Mouse (Mus musculus): ENCODE data around the gene Tbc1d17.

Gene Tbc1d17

DNA sequence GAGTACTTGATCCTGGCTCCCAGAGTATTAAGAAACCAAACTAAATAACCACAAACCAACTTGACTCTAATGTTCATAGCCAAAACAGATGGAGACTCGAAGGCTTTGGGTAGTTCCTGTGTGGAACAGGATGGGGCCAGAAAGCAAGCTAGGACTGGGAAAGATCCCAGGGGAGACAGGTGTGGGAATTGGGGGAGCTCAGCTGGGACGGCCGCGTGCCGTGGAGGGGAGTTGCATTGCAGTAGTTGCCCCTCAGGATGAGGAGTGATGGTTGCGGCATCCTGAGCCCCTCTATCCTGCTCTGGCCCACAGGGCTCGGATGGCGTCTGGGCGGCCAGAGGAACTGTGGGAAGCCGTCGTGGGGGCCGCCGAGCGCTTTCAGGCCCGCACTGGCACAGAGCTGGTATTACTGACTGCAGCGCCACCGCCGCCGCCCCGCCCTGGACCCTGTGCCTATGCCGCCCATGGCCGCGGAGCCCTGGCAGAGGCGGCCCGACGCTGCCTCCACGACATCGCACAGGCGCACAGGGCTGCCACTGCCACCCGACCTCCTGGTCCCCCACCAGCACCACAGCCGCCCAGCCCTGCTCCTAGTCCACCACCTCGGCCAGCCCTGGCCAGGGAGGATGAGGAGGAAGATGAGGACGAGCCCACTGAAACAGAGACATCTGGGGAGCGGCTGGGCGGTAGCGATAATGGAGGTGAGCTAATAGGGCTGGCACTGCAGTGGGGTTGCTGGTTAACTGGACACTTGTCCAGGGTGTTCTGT is 3.6 kb upstream of the Tbc1d17 start:
- no peak for DNase-seq (ENCODE audit: low spot score)

DNA sequence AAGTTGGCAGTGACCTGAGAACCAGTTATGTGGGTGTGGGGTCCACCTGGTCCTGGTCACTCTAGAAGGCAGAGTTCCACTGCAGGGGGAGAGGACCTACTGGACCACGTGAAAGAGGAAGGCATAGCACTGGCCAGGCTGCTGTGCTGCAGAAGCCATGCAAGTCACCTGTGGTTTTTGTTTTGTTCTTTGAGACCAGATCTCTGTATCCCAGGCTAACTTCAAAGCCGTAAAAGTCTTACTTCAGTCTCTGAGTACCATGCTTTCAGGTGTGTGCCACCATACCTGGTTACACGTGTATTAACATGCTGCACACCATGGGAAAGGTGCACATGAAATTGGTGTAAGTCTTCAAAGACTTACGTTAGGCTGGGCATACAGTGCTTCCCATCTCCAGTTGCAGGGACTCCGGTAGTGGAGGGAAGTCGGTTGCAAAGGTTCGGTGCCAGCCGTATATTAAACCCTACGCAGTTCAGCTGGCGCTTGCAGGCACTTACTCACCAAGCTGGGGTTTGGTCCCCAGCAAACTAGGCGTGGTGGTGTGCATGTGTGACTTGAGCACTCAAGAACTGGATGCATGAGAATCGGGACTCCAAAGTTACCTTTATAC is 2.9 kb upstream of the Tbc1d17 start:
- DNase-seq (ENCODE audit: low spot score), result no peak

DNA sequence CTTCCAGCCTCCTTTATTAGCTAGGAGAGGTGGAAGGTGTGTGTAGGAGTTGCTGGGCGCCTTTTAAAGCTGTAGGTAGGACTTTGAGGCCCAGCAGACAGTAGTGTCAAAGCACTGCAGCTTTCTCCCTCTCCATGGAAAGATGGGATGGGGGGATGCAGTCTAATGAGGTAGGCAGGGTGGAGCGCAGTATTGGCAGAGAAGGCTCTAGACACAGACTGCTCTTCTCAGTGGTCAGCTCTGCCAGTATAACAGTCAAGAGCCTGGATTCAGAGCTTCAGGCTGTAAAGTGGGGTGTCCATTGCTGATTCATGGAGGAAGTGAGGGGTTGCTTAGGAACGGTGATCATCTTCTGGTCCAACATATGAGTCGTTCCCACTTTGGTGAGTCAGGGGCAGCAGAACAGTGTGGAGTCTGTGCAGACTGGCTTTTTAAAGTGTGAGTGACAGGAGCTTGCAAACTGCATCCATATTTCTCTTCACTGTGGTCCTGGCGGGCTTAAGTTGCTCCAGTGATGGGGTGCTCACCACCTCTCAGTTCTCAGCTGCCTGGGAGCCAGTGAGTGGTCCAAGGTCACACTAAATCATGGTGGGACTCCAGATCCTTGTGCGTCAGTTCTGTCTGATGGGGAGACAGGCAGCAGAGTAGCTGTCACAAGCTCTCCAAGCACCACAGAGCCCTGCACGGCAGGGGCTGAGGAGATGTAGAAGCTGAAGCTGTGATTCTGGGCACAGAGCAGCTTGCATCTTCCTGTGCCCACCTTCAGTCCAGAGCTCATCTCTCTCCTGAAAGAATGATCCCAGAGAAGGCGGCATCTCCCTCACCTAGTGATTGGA is 2.1 kb upstream of the Tbc1d17 start:
- DNase-seq (ENCODE audit: low spot score), result no peak

DNA sequence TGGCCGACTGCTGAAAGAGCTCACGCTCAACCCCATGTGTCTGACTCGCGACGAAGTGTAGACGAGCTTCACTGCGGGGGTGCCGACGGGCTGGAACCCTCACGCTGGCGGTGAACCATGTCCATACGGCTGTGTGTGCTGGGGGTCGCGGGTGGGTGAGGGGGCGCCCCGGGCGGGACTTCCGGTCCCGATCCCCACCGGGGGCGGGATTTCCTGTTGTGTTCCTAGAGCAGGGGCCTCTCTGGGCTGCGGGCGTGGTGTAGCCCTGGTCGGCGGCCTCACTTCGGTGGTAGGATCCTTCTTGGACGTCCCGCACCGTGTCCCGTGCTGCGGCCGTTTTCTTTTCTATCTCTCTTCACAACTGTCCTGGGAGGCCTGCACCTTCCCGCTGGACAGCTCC is 1.3 kb upstream of the Tbc1d17 start:
- no peak for DNase-seq (ENCODE audit: low spot score)

DNA sequence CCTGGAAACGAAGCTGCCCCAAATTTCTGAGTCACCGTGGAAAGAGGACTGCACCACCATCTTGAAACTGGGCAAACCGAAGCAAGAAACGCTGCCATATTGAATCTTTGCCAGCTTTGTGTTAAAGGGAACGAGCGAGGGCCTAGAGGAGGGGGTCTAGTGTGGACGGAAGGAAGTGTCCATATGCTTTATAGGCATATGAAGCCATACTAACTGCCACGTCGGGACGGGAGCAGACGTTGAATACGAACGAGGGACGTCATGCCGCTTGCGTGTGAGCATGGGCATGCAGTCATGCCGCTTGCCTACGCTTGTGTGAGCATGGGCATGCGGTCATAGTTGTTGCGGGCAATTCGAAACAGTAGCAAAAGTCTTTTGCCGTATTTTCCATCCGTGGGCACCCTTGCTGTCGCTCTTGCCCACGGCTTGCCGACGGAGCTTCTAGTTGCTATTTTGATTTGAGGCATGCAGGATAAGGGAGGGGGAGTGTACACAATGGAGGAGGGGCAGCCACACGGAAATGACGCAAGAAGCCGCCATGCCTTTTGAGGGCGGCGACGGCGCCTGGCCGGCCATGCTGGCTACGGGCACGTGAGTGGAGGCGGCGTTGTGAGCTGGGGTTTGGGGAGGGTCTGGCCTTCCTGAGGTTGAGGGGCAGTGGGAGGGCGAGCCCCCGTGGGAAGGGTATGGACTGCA is 685 bp upstream of the Tbc1d17 start:
- peak; percentile 94 for DNase-seq (ENCODE audit: low spot score)

DNA sequence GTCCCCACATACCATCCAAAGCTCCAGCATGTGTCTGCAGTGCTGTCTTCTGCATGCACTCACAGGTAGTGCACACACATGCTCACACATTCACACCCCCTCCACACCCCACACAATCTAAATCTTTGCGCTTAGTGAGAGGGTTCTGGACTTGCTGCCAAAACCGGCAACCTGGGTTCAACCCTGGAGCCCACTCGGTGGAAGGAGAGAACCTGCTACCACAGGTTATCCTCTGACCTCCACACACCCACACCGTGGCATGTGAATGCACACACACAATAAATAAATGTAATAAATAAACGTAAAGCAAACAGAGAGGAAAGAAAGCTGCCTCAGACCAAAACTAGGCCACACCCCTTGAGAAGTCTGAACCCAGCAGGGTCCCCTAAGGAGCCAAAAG is 1.1 kb downstream of the Tbc1d17 start:
- no peak for DNase-seq (ENCODE audit: low spot score)

DNA sequence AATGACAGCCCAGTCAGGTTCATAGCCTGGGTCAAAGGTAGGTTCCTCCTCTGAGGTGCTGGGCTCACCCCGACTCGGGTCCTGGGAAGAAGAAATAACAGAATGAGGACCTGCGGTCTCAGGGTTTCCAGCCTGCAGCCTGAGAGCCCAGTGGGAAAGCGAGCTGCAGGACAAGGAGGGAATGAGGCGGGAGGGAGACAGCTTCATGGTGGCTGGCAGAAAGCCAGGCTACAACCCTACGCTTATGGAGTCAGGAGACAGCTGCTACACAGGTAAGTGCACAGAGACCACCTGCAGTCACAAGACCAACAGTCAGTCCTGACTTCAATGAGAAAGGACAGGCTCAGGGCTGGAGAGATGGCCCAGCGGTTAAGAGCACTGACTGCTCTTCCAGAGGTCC is 2.1 kb downstream of the Tbc1d17 start:
- DNase-seq (ENCODE audit: low spot score), result no peak

DNA sequence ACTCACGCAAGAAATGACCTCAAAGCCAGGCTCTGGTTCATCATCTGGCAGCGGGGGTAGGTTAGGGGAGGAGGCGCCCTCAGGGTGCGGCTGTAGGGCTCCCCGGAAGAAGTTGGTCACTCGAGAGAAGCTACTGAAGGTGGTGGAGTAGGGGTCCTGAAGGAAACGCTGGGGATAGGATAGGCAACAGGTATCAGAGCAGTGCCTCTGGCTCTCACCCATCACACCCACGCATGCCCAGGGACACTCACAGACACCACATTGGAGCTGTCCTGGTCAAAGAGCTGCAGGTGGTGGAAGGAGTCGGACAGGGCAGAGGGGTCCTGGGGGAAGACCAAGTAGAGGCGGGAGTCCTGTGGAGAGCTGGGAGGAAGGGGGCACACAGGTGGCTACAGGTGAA is 3.9 kb downstream of the Tbc1d17 start:
- no peak for DNase-seq (ENCODE audit: low spot score)

DNA sequence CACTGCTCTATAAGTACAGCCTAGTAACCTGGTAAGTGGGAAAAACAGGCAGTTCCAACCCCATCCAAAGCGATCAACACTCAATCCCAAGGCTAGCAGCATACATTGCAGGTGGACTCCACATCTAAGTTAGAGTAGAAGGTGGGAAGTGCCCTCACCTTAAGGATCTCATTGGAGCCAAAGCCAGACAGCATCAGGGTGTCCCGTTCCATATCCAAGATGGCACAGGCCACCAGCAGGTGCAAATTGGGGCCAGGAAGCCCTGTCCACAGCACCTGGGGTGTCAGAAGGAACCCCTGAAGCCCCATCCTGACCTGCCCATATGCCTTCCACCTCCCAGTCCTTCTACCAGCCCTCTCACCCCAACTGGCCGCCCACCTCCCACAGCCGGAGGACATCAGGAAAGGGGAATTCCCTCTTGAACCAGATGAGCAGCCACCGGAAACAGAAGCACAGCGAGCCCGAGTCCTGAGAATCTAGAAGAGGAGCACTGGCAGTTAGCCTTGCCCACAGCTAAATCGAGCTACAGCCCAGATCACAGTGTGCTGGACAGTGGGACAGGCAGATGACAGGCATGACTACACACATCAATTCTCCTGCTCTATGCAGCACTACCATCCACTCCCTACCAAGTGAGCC is 6.9 kb downstream of the Tbc1d17 start:
- no peak for DNase-seq (ENCODE audit: low spot score)

DNA sequence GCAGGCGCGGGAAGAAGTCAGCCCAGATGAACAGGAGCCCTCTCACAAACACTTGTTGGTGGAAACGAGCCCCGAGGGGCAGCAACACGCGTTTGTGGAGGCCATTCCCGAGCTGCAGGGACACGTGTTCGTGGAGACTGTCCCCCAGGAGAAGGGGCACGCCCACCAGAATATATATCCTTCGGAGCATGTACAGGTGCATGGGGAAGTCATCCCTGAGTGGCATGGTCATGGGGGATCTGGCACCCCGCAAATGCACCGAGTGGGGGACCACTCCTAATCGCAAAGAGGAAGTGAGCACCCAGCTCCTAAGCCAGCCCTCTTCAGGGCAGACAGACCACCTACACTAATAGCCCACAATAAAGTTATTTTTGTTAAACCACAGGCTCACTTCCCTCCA is 8.5 kb downstream of the Tbc1d17 start:
- no peak for DNase-seq (ENCODE audit: low spot score)

DNA sequence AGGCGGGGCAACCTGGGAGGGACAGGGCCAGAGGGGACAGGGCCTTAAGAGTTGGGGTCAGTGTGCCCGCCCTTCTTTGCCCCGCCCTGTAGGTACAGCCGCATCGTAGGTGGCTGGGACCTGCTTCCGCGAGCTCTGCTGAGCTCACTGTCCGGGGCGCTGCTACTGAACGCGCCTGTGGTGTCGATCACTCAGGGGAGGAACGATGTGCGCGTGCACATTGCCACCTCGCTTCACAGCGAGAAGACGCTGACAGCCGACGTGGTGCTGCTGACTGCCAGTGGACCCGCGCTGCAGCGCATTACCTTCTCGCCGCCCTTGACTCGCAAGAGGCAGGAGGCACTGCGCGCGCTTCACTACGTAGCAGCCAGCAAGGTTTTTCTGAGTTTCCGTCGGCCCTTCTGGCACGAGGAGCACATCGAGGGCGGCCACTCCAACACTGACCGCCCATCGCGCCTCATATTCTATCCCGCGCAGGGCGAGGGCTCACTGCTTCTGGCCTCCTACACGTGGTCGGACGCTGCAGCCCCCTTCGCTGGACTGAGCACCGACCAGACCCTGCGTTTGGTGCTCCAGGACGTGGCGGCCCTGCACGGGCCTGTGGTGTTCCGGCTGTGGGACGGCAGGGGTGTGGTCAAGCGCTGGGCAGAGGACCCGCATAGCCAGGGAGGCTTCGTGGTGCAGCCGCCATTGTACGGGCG is 9.2 kb downstream of the Tbc1d17 start:
- no peak for DNase-seq (ENCODE audit: low spot score)

DNA sequence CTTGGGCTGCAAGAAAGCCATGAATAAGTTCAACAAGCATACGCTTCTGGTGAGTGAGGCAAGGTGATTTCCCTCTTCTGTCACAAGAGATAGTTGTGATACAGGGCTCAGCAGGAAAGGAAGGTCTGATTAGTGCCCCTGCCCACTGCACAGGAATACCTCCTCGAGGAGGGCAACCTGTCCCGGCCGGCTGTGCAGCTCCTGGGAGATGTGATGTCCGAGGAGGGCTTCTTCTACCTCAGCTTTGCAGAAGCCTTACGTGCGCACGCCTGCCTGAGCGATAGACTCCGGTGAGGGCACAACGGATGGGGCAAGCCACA is 9.7 kb downstream of the Tbc1d17 start:
- DNase-seq (ENCODE audit: low spot score), result no peak

DNA sequence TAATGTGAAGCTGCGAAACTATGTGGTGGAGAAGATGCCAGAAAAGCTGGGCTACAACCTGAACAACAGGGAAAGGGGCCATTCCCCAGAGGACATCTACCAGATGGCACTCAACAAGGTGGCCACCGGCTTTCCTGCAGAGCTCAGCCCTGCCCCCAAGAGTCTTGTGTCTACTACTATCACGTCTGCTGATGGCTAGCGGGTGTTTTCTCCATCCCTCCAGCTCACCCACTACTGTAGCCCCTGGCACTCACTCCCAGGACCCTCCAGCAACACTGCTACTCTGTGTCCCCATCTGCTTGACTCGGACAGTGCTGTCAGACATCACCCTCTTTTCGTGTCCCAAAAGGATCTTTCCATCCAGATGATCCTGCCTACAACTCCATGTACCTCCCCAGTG is 10.8 kb downstream of the Tbc1d17 start:
- no peak for DNase-seq (ENCODE audit: low spot score)

DNA sequence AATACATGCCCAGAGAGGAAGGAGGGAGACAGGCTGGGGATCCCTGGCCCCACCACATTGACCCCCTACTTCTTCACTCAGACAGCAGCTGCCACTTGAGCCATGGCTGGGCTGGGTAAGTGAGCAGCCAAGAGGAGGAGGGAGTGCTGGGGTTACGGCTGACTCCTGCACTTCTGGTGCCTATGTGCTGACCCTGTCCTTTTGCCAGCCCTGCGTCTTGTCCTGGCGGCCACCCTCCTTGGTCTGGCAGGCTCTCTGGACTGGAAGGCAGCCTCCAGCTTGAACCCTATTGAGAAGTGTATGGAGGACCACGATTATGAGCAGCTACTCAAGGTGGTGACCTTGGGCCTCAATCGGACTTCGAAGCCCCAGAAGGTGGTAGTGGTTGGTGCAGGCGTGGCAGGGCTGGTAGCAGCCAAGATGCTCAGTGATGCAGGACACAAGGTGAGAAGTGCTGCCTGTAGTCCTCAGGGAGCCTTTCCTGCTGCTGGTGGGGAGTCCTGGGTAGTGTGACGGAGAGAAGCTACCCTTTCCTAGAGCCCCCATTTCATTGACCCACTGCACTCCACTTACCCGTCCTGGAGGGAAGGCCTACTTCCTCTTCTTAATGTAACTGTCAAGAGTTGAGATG is 12.3 kb downstream of the Tbc1d17 start:
- DNase-seq (ENCODE audit: low spot score), result no peak

DNA sequence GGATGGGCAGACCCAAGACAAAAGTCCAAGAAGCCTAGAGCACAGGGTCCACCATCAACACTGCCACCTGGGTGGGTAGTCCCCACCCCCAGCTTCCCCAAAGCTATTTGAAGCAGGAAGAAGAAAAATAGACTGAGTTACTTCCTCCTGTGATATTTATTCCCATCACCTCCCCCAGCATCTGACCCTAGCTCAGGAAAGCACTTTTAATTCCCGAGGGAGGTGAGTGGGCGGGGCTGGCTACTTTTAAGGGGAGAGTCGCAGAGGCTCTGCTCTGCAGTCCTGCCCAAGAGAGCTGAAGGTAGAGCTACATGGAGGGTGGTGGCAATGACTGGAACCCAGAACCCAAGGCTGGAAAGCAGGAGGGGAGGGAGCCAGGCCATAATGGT is 12.9 kb downstream of the Tbc1d17 start:
- DNase-seq (ENCODE audit: low spot score), result no peak

DNA sequence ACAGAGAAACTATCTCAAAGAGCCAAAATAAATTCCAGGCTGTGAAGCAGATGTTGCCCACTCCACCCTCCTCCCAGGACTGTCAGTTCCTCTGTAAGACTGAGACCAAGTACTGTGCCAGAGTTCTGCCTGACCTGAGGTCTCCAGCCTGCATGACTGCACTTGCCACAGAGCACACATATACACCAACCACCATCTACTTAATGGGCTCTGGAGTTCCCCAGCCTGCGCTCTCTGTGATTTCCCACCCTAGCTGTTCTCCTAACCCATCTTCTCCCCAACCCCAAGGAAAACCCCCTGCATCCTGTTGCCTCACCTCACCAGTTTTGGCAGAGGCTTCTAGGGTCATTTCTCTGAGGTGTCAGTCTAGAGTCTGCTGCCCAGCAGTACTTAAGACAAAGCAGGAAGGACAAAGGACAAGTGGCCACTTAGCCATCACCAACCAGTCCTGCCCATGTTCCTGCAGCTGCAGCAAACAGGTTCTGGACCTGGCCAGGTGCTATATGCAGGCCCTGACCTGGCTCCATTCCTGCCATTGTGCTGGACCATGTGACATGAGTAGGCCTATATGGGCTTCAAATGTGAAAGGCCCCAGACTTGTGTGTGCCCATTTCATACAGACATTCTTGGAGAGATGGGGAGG is 13.4 kb downstream of the Tbc1d17 start:
- no peak for DNase-seq (ENCODE audit: low spot score)

DNA sequence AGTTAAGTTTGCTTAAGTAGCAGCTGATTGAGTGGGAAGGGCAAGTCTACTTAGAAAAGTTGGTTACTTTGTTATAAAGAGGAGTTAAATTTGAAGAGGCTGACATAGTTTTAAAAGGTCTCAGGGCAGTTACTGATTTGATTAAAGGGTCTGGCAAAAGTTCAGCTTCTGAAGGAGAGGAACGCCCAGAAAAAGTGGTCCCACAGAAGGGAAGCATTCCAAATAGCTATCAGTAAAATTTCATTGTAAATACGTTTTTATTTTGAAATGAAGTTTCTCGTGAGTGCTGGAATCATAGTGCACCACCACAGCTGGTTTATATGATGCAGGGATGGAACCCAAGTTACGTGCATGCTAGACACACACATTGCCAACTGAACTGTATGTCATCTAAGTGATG is 16.1 kb downstream of the Tbc1d17 start:
- DNase-seq (ENCODE audit: low spot score), result no peak

DNA sequence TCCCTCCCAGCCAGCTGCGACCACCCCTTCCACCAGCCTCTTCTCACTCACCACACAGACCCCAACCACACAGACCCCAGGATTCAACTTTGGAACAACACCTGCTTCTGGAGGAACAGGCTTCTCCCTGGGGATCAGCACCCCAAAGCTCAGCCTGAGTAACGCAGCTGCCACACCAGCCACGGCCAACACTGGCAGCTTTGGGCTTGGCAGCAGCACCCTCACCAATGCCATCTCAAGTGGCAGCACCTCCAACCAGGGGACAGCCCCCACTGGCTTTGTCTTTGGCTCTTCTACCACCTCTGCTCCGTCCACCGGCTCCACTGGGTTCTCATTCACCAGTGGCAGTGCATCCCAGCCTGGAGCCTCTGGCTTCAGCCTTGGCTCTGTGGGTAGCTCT is 20.2 kb downstream of the Tbc1d17 start:
- no peak for DNase-seq (ENCODE audit: low spot score)

DNA sequence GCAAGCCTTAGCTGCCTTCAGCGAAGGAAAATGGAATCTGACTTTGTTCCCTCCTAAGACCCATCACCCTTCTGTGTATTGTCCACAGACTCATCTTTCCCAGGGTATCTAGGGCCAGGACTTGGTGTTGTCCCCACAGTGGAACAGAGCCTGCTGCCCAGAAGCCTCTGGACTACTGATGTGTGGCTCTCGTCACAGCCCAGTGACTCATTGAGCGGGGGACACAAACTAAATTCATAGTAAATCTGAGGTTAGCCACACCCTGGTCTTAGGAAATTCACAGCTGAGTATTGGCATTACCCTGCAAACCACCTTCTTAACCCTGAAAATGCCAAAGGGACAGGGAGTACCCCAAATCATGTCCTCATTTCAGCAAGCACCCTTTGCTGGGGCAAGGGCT is 22.1 kb downstream of the Tbc1d17 start:
- DNase-seq (ENCODE audit: low spot score), result no peak

DNA sequence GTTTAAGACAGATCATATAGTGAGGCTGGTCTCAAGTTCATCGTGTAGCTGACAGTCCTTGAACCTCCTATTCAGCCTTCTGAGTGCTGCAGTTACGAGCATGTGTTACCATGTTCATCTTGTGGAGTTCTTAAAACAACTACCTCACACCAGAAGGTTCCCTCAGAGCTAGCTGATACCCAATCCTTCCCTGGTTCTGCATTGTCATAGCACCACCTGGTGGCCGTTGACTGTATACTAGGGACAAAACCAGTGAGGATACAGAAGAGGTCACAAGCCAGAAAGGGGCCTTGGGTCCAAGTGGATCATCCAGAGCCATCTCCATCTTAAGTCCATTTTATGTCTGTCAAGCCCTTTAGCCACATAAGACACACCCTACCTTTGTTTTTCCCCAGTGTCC is 24.0 kb downstream of the Tbc1d17 start:
- DNase-seq (ENCODE audit: low spot score), result peak; percentile 74

DNA sequence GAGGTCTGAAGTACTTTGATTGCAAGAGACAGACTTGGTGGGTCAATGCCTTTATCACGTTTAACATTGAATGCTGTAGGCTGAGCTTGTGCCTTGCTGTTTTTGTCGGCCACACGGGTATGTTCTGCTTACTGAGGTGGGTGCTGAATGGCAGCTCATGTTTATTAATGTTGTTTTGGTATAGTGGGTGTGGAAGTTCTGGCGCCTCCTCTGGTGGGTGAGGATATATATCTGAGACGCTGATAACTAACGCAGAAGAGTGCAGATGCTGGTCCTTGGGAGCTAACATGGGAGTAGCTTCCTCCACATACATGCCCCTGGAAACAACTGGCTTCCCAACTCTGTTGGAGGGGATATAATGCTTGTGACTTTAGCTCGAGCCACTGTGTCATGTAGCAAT is 25.5 kb downstream of the Tbc1d17 start:
- DNase-seq (ENCODE audit: low spot score), result no peak

Measured in layer of hippocampus, adult 9-10 months (tissue).